Mouse (Mus musculus) gastrocnemius, postnatal 4 days (tissue): Measurements from ENCODE around the gene Eea1. TPM values are rescaled to one million over a fixed set of nuclear protein-coding genes. Genes with fewer than 3 reads are reported as not detected.

ENCODE experiments used
- DNase-seq, 2 experiments: peaks; one replicate each; pipeline ENCODE4 v3.0.0; 2021 to 2022; ENCODE audit warnings: low spot score in 2 of 2, mixed read lengths in 2 of 2
- total RNA-seq, 2 experiments: library from RNA; stranded (reverse); gene quantifications; 2 replicates each; pipeline ENCODE4 v1.2.3; 2021

The Eea1 gene
- total RNA-seq, 2 experiments from 2014 or later: 26.4 to 31.4 TPM

- no peak for DNase-seq
These were observed 4.6 kb downstream of the Eea1 start for GRCm38 (mm10) chr10:95945086-95945485.

GRCm38 (mm10) chr10:95949410-95949809 is 9.0 kb downstream of the Eea1 start:
- DNase-seq: no peak

- DNase-seq: no peak
These were observed 9.7 kb downstream of the Eea1 start for GRCm38 (mm10) chr10:95950194-95950593.

GRCm38 (mm10) chr10:95950797-95951196 is 10.3 kb downstream of the Eea1 start:
- DNase-seq: no peak

GRCm38 (mm10) chr10:95951346-95951745 is 10.9 kb downstream of the Eea1 start:
- DNase-seq: no peak

GRCm38 (mm10) chr10:95956629-95957028 is 16.2 kb downstream of the Eea1 start:
- DNase-seq: no peak

- no peak for DNase-seq
These were observed 17.1 kb downstream of the Eea1 start for GRCm38 (mm10) chr10:95957574-95957973.

- DNase-seq: no peak
These were observed 24.2 kb downstream of the Eea1 start for GRCm38 (mm10) chr10:95964679-95965078.

GRCm38 (mm10) chr10:95969694-95970093 is 29.2 kb downstream of the Eea1 start:
- DNase-seq: no peak

GRCm38 (mm10) chr10:95970744-95971212 is 30.3 kb downstream of the Eea1 start:
- no peak for DNase-seq

GRCm38 (mm10) chr10:95971341-95971740 is 30.9 kb downstream of the Eea1 start:
- no peak for DNase-seq

- no peak for DNase-seq
These were observed 31.5 kb downstream of the Eea1 start for GRCm38 (mm10) chr10:95971942-95972341.

- no peak for DNase-seq
These were observed 34.0 kb downstream of the Eea1 start for GRCm38 (mm10) chr10:95974462-95974861.

GRCm38 (mm10) chr10:95976798-95977197 is 36.3 kb downstream of the Eea1 start:
- no peak for DNase-seq

GRCm38 (mm10) chr10:95989731-95990130 is 49.3 kb downstream of the Eea1 start:
- no peak for DNase-seq

- no peak for DNase-seq
These were observed 50.7 kb downstream of the Eea1 start for GRCm38 (mm10) chr10:95991176-95991575.

GRCm38 (mm10) chr10:96000904-96001303 is 60.5 kb downstream of the Eea1 start:
- no peak for DNase-seq

- no peak for DNase-seq
These were observed 75.3 kb downstream of the Eea1 start for GRCm38 (mm10) chr10:96015738-96016137.

GRCm38 (mm10) chr10:96017418-96017817 is 77.0 kb downstream of the Eea1 start:
- no peak for DNase-seq

GRCm38 (mm10) chr10:96033356-96033984 is 93.0 kb downstream of the Eea1 start:
- no peak for DNase-seq

GRCm38 (mm10) chr10:96034106-96034505 is 93.7 kb downstream of the Eea1 start:
- DNase-seq: no peak

GRCm38 (mm10) chr10:96035951-96036350 is 95.5 kb downstream of the Eea1 start:
- DNase-seq: no peak

- DNase-seq: no peak
These were observed 103.8 kb downstream of the Eea1 start for GRCm38 (mm10) chr10:96044216-96044615.
